Mouse (Mus musculus) ES-CJ7 (cell line): Measurements from ENCODE around the gene Atp5b.
"Not testable (repeated sequence)": the region's sequence is repeated elsewhere in the genome, so short reads cannot be mapped to it uniquely, and the experiment has no call there.

Source experiments
- DNase-seq: peaks from one replicate; pipeline ENCODE4 v3.0.0; 2011; ENCODE audit warnings: low read depth, low spot score

The Atp5b gene

GRCm38 (mm10) chr10:128069201-128069600 is 13.9 kb upstream of the Atp5b start:
- no peak for DNase-seq

DNA sequence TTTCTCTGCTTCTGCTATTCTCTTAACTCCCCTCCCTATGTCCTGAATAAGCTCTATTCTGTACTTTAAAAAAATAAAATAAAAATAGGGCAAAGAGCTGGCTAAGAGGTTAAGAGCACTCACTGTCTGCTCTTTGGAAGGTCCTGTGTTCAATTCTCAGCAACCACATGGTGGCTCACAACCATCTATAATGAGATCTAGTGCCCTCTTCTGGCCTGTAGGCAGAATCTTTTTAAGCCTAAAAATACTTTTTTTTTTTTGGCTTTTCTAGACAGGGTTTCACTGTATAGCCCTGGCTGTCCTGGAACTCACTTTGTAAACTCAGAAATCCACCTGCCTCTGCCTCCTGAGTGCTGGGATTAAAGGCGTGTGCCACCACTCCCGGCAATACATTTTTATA is 12.6 kb upstream of the Atp5b start:
- DNase-seq = peak; percentile 45

DNA sequence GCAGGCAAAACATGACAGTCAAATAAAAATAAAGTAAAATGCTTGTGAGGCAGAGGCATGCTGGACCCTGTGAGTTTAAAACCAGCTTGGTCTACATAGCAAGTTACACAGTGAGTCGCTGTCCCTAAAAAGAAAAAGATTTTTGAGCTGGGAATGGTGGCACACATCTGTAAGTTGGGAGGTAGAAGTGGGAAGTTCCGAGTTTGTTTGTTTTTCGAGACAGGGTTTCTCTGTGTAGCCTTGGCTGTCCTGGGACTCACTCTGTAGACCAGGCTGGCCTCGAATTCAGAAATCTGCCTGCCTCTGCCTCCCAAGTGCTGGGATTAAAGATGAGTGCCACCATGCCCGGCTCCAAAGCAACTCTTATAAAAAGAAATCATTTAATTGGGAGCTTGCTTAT is 4.8 kb upstream of the Atp5b start:
- DNase-seq = not testable (repeated sequence)

DNA sequence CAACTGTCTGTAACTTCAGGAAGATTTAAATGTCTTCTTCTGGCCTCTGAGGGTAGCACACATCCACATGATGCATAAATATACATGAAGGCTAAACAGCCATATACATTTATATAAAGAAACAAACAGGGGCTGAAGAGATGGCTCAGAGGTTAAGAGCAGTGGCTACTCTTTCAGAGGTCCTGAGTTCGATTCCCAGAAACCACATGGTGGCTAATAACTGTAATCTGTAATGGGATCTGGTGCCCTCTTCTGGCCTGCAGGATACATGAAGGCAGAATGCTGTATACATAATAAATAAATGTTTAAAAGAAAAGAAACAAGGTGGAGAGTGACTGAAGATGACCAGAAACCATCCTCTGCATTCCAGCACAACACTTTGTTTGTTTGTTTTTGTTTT is 2.6 kb upstream of the Atp5b start:
- DNase-seq = no peak

- DNase-seq = no peak
Observed at GRCm38 (mm10) chr10:128081807-128082476, 1.1 kb upstream of the Atp5b start.

DNA sequence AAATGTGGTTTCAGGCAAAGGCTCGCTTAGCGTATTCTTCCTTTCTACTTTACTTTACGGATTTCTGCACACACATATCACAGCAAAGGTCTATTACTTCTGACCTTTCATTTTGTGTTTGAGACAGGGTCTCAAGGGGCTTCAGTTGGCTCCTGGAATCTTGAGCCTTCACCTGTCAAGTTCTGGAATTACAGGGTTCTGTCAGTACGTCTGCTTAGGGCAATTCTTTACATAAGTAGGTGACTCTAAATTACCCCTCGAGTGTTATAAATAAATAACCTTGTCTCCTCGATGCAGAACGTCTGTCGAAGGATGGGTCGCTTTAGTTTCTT is 630 bp upstream of the Atp5b start:
- no peak for DNase-seq

- no peak for DNase-seq
Observed at GRCm38 (mm10) chr10:128083688-128084087, 615 bp downstream of the Atp5b start.

DNA sequence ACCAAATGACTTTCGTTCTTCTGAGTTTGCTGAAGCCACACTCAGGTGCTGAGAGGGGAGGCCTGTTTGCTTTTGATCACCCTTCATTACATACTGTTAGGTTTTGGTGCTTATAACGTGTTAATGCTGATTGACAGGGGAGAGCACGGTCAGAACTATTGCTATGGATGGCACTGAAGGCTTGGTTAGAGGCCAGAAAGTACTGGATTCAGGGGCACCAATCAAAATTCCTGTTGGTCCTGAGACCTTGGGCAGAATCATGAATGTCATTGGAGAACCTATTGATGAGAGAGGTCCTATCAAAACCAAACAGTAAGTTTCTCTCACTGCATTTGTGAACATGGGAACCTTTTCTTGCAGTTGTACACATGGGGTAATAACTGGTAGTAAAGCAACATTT is 1.1 kb downstream of the Atp5b start:
- DNase-seq = no peak

- peak; percentile 78 for DNase-seq
Observed at GRCm38 (mm10) chr10:128086391-128086790, 3.3 kb downstream of the Atp5b start.

- DNase-seq = not testable (repeated sequence)
Observed at GRCm38 (mm10) chr10:128087216-128087615, 4.1 kb downstream of the Atp5b start.

DNA sequence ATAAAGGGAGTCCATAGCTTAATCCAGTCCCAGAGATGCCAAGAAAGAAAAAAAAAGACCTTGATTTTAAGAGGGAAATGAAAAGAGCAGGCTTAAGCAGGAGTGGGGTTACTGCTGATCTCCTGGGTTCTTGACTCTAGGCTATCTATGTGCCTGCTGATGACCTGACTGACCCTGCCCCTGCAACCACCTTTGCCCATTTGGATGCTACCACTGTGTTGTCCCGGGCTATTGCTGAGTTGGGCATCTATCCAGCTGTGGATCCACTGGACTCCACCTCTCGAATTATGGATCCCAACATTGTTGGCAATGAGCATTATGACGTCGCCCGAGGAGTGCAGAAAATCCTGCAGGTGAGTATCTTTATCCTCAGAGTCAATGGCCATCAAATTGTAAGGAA is 5.1 kb downstream of the Atp5b start:
- DNase-seq = no peak

- no peak for DNase-seq
Observed at GRCm38 (mm10) chr10:128089842-128090241, 6.8 kb downstream of the Atp5b start.

- DNase-seq = peak; percentile 93
Observed at GRCm38 (mm10) chr10:128090651-128091563, 7.8 kb downstream of the Atp5b start.

DNA sequence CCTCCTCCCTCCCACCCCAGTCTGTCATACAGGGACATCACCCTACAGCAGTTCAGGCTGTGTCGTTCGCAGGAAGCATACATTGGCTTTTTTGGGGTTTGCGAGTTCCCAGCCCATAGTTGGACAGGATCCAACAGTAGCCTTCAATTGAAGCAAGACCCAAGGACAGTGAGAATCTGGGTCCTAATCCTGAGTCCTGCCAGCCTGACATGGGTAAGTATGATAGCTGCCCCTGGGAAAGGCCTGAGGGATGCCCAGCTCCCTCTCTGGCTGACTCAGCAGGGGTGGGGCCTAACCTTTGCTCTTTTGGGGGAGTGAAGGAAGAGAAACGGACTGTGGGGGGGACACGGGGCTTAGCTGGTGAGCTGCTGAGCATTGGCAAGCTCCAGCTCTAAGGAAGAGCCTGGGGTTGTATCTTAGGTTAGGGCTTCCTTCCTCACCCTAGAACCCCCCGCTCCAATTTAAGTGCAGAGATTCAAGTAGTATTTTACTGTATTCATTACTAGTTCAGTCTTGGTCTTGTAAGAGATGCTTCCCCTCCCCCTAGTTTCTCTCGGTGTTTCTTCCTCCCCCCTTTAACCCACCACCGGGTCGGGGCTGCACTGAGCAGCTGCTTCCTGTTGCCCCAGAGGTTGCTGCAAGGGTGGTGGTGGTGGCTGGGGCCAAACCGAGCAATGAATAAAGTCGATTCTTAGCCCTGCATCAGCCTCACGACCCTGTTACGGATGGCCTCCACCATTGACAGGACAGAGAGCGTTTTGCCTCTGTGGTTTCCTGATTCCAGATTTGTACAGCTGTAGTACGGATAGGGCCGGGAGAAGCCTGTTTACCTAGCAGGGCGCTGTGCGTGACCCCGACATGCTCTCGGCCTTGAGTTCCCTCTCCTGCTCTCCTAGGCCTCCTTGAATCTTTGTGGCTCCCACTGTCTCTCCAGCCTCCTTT is 8.8 kb downstream of the Atp5b start, which contains the start of gene Baz2a:
Baz2a (plus strand) TSS at position 14 of the 942 bp plus-strand sequence.
- peak; percentile 47 for DNase-seq

DNA sequence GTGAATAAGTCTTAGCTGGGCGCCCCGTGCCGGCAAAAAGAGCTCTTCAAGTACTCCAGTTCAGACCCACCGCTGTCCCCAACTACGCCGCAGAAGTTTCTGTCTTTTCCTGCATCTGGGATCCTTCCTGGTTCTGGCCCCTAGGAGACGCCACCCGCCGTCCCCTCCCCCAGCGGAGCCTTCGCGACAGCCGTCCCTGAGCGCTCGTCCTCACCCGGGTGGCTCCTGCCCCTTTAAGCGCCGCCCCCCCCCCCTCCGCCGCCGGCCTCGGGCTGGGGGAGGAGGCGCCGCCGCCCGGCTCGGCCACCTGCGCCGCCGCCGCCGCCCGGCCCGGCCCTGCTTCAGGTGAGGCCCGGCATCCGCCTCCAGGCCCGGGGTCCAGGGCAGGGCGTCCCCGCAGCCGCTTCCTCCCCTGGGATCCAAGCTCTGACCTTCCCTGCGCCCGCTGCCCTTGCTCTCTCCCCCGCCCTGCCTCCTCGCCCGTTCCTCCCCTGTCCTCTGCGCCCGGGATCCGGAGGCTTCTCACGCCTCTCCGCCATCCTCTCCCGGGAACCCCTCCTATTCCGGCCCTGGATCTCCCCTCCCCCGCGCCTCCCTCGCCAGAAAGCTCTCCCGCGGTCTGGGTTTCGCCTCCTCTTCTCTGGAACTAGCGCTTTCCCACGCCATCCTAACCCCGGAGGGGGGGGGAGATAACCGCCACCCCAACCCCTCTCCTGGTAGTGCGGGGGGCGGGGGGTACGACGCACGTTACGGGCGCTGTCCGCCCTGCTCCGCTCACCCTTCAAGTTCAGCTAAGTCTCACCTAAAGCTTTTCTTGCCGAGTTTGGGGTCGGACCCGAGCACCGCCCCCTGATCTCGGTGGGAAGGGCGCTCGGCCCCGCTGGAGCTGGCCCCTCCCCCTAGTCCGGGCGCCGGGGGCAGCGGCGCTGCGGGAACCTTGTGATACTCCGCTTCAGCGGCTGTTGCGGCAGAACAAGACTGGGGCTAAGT is 9.7 kb downstream of the Atp5b start:
- DNase-seq = peak; percentile 83

DNA sequence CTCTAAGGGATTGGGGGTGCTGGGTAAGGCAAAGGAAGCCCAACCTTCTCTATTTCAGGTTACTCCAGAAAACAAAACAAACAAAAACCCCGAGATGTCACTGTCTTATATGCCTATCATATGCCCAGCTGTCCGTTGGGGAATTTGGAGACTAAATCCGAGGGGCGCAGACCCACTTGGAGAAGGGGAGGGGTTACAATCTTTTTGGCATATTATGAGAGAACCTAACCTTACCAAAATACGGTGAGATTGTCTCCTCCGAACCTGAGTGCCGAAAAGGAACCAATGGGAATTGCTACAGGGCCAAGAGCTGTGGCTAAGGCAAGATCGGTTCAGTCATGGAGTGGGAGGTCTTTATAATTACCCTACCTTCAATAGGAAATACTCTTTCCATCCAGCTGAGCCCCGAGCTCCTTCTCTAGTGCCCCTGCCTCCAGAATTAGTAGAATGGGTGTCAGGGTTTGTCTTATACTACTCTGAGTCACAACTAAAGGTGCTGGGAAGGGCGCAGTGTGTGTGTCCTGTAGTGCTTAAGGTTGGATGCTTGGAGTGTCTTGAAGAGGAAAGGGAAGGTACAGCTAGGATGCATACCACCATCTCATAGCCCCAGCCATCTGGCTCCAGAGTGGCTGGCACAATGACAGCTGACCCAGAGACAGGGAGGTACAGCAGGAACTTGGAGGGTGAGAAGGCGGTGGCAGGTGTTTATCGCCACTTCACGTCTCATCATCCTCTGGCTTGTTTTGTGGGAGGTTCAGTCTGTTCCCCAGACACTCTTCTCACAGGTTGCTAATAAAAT is 10.6 kb downstream of the Atp5b start:
- no peak for DNase-seq

DNA sequence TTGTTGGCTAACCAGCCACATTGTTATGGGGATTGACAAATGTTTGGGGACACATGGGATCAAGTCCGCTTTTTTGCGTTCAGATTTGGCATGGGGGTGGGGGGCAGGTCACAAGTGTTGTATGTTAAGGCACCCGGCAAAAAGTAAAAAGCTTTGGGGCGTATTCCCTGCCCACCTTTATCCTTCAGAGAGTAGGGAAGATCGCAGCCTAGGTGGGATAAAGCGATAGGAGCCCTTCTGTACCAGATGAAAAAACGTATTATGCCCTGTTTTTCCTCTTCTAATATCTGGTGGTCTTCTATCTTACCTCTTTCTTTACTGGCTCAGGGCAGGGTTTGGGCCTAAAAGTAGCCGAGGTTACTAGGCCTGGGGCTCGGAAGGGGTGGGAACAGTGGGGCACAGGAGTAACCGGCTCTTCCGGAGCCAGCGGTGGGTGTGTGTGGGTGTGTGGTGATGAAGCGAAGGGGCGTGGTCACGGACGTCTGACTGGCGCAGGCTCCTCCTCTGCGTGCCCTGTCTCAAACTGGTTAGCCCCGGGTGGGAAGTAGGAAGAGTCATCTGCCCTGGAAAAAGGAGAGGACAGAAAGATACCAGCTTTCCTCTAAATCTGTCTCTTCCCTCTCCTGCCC is 11.4 kb downstream of the Atp5b start:
- peak; percentile 97 for DNase-seq

GRCm38 (mm10) chr10:128095003-128095636 is 12.0 kb downstream of the Atp5b start:
- DNase-seq = peak; percentile 91

DNA sequence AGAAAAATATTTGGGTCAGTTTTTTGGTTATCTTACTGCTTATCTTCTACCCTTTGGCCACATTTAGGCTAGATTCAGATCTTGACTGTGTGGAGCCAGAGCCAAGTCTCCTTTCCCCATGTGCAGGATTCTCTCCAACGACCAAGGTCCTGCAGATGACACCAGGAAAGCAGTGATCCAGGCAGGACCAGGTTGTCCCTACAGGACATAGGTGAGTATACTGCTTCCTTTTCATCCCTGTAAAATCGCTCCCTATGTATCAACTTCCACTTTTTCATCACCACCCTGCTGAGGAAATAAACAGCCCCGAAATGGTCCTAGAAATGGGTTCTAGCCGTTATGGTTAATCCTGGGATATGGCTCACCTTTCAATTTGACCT is 13.2 kb downstream of the Atp5b start:
- no peak for DNase-seq
